Mouse (Mus musculus) lung, adult 18-20 months (tissue): ENCODE measurements around the gene Nudt22.

ENCODE experiments used
- DNase-seq, 2 experiments: peaks; one replicate each; pipeline ENCODE4 v3.0.0; 2022; ENCODE audit warnings: mixed read lengths in 2 of 2

Gene Nudt22

GRCm38 (mm10) chr19:6947742-6948141, 48.2 kb downstream of the Nudt22 start:
- no peak for DNase-seq

GRCm38 (mm10) chr19:6943709-6944108, 52.2 kb downstream of the Nudt22 start:
- DNase-seq: no peak
